Mouse (Mus musculus): ENCODE data around the gene Gm1673. TPM values are rescaled to one million over a fixed set of nuclear protein-coding genes. Genes with fewer than 3 reads are reported as not detected.

The Gm1673 gene
- not detected for polyA plus RNA-seq (2014; fragmentation: Illumina TruSeq; extraction: RNeasy Lipid Tissue Mini Kit (QIAGEN cat#74804); ENCODE audit: low read depth, low replicate concordance)

DNA sequence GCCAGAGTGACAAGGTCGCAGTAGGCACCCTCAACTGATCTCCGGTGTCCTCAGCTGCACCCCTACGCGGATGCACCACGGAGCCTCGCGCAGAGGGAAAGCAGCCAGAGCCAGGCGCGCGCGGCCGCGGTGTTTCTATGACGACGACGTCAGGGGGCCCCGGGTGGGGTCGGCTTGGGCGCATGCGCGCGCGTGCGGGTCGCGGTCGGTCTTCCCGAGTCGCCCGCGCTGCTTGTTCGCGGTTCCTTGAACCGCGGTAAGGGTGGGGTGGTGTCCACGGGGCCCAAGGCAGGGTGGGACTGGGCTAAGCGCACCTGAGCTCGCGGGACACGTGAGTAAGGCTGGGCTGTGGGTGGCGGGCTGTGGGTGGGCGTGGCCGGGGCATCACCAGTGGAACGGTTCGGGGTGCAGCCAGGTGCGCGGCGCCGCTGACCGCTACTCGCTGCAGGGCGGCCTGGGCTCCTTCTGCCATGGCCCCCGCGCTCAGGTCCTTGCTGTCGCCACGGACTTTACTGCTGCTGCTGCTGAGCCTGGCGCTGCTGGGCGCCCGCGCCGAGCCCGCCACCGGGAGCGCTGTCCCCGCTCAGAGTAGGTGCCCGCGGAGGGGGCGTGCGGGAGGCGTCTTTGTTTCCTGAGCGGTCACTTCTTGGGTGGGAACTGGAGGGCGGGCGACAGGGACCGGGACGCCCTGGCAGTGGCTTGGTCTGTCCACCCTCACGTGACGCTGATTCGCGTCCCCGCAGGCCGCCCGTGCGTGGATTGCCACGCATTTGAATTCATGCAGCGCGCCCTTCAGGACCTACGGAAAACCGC, at the start of gene Gm1673:
TSS of gene Gm1673 (plus strand) at position 125 of the 813 bp plus-strand sequence.

DNA sequence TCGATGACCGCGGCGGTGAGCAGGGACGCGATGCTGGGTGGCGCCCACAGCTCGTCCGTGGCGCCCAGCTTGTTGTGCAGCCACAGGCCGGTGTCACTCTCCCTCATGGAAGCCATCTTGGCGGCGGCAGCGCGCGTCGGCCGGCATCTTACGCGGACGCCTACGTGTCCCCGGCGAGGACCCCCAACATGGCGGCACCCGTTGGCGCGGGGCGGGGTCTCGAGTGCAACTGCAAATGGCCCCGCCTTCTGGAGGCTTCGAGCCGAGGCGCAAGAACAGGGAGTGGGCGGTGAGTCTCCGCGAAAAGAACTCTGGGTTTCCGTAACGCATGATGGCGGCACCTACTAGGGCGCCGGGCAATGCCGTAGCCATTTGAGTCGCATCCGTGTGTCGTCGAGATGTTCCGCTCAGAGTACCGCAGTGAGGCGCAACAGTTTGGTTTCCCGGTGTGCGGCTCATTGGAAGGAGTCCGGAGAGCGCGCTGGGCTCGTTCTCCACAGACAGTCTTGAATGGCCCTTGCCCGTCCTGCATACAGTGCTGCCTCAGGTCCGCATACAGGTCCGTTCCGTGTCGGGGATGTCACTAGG, 47.0 kb upstream of the Gm1673 start, which contains the start of gene Nelfa:
TSS of gene Nelfa (minus strand) at position 294 of the 588 bp plus-strand sequence.

DNA sequence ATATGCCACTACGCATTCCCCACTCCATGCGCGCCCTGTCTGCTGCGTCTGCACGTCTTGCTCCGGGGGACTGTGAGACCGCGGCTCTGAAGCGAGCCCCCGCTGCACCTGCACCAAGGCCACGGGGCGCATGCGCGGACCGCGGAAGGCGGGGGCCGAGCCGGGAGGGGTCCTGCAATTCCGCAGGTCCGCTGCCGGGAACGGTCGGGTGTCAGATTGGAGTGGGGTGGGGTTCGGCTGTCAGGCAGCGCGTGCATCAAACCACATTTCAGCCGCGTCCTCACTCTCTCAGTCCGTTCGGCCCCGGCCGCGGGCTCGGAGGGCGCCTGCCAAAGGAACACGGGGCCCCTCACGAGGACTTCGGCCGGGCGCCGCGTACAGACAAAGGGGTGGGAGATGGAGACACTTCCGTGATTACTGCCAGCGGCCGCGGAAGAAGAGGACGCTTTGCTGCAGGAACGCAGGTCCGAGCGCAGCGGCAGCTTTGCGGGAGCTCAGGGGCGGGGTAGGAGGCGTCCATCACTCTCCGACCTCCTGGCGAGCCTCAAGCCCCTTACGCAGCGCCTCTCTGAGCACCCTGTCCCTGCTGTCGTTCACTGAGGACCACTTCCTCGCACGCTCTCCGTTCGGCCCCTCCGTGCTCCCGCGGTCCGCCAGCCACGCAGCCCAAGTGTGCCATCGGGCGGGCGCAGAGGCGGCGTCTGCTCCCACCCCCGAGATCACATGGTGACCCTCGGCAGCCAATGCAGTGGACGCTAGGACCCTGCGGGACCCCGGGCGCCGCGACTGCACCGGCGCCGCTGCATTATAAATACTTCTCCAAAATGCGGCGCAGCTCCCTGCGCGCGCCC, 12.8 kb downstream of the Gm1673 start, which contains the start of gene Nat8l:
TSS of gene Nat8l (plus strand) at position 142 of the 851 bp plus-strand sequence.

Other genes starting within 250 kb of the Gm1673 start
- gene Letm1, start 200.6 kb upstream of the Gm1673 start, polyA plus RNA-seq (2014; fragmentation: Illumina TruSeq; extraction: RNeasy Lipid Tissue Mini Kit (QIAGEN cat#74804); ENCODE audit: low read depth, low replicate concordance) = 17.5 TPM
- gene Nsd2, start 162.7 kb upstream of the Gm1673 start, polyA plus RNA-seq (2014; fragmentation: Illumina TruSeq; extraction: RNeasy Lipid Tissue Mini Kit (QIAGEN cat#74804); ENCODE audit: low read depth, low replicate concordance) = 39.2 TPM
- gene Nelfa, start 47.0 kb upstream of the Gm1673 start, polyA plus RNA-seq (2014; fragmentation: Illumina TruSeq; extraction: RNeasy Lipid Tissue Mini Kit (QIAGEN cat#74804); ENCODE audit: low read depth, low replicate concordance) = 2.2 TPM
- gene Nat8l, start 12.6 kb downstream of the Gm1673 start, polyA plus RNA-seq (2014; fragmentation: Illumina TruSeq; extraction: RNeasy Lipid Tissue Mini Kit (QIAGEN cat#74804); ENCODE audit: low read depth, low replicate concordance) = not detected
- gene Poln, start 186.0 kb downstream of the Gm1673 start, polyA plus RNA-seq (2014; fragmentation: Illumina TruSeq; extraction: RNeasy Lipid Tissue Mini Kit (QIAGEN cat#74804); ENCODE audit: low read depth, low replicate concordance) = 0.16 TPM
- gene Haus3, start 186.1 kb downstream of the Gm1673 start, polyA plus RNA-seq (2014; fragmentation: Illumina TruSeq; extraction: RNeasy Lipid Tissue Mini Kit (QIAGEN cat#74804); ENCODE audit: low read depth, low replicate concordance) = 17.9 TPM
- gene Mxd4, start 204.3 kb downstream of the Gm1673 start, polyA plus RNA-seq (2014; fragmentation: Illumina TruSeq; extraction: RNeasy Lipid Tissue Mini Kit (QIAGEN cat#74804); ENCODE audit: low read depth, low replicate concordance) = 8.2 TPM